Mouse (Mus musculus): ENCODE results near the gene Cdc42ep2.

Cdc42ep2 gene

DNA sequence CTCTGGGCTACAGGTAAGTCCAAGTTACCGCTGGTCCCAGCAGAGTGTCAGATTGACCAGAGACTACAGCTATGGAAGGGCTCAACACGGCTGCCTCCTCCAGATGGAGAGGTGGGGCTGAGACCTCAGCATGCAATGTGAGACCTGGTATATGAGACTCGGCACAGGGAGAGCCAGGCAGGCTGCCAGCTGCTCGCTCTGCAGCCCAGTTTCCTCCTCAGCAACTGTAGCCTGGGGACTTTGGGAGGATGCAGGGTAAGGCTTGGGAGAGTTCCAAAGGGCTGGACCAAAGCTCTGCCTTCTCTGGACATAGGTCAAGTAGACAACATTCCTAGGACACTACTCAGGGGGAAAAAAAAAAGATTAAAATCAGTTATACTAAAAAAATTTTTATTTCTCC lies 15.6 kb upstream of the Cdc42ep2 start:
- DNase-seq: peak; percentile 83

DNA sequence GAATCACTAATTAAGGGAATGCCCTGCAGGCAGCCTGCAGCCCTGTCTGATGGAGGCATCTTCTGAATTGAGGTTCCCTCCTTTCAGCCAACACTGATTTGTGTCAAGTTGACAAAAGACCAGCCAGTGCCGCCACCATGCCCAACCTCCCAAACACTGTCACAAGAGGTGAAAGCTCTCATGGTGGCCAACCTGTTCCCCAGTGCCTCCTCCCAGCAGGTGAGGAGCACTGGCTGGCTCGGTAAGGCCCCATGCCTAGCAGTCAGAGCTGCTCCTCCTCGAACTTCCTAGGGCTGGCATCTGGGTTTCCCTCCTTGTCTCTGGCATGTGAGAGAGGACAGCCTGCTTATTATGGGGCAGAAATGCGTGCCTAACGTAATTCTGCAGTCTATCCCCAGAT lies 15.1 kb upstream of the Cdc42ep2 start:
- no peak for DNase-seq

DNA sequence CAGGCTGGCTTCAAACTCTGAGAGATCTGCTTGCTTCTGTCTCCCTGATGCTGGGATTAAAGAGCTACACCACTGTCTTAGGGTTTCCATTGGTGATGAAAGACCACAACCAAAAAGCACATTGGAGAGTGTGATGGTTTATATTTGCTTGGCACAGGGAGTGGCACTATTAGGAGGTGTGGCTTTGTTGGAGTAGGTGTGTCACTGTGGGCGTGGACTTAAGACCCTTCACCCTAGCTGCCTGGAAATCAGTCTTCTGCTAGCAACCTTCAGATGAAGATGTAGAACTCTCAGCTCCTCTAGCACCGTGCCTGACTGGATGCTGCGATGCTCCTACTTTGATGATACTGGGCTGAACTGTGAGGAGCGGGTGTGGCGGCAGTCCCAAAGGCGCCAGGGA lies 13.9 kb upstream of the Cdc42ep2 start:
- DNase-seq: no peak

DNA sequence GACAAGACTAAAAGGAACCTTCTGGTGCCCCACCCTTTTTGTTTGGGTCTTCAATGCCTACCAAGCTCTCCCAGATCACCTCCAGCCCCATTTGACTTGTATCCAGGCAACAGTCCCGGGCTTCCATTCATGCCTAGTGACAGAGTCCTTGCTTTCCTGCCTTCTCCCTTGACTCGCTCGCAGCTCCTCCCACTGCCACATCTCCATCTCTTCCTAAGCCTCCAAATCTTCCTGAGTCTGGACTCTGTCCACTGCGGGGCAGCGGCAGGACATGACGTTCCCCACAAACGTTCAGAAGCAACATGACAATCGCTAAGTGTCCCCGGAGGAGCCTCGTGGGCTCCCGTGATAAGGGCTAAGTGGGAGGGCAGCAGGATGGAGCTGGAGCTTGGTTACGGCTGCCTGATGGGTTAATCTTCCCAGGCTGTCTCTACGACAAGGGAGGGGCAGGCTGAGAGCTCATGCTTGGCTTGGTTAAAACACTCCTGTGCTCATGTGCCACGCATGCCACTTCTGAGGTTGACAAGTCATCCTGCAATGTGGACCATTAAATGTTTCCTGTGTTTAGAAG lies 13.3 kb upstream of the Cdc42ep2 start:
- no peak for DNase-seq

DNA sequence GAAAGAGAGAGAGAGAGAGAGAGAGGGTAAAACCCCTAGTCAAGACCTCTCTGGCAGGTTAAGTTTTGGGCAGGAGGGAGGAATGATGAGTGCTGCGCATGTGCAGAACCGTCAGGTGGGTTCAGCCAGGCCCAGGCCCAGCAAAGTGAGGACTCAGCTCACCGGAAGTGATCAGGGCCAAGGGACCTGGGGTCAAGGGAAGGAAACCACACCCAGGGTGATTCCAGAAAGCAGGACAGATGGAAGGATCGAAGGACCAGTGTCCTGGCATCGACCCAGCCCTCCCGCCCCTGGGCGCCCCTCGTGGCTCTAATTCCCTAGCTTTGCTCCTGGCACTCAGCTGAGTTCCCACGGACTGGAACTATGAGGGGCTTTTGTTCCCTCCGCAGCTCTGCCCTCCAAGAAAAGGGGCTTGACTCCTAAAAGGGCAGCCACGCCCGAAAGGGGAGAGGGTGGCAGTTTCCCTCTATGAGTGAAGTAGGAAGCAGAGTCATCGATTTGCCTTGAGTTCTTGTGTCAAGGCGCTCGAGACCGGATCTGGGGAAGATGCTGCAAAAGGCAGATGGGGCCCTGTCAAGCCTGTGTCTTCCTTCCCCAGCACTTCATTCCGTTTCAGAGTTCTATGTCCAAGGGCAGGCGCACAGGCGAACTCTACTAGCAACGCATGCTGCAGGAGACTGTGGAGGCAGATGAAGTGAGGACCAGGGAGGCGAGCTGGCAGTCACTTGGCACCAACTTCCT lies 12.6 kb upstream of the Cdc42ep2 start:
- DNase-seq: peak; percentile 44

DNA sequence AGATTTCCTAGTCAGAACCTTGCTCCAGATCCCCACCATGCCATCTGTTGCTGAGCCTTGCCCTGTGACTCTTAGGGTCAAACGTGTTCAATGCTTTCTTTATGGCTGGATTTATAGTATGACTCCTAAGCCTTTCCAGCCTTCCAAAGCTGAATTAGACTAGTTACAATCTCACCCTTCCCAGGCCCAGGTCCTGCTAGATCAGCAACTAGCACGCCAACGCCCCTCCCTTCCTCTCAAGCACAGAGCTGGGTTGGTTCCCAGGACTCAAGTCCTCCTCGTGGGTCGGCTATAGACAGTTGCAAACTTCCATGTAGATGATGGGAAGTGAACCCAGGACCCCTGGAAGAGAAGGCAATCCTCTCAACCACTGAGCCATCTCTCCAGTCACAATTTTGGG lies 11.1 kb upstream of the Cdc42ep2 start:
- DNase-seq: no peak

DNA sequence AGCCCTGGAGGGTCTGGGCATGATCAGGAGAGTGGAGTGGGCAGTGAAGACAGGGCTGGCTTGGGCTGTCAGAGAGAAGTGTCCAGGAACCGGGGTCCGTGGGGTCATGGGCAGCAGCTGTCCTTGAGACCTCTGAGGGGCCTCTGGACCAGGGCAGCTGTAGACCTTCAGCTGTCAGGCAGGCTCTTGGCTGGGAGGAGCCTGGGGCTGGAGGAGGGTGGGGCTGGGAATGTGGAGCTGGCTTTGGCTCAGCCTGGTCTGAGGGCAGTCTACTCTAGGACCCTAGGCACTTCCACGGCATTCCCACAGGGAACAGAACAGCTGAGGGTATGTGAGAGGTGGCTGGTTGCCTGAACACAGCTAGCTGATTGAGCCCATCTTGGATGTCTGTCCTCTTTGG lies 10.7 kb upstream of the Cdc42ep2 start:
- DNase-seq: peak; percentile 72

DNA sequence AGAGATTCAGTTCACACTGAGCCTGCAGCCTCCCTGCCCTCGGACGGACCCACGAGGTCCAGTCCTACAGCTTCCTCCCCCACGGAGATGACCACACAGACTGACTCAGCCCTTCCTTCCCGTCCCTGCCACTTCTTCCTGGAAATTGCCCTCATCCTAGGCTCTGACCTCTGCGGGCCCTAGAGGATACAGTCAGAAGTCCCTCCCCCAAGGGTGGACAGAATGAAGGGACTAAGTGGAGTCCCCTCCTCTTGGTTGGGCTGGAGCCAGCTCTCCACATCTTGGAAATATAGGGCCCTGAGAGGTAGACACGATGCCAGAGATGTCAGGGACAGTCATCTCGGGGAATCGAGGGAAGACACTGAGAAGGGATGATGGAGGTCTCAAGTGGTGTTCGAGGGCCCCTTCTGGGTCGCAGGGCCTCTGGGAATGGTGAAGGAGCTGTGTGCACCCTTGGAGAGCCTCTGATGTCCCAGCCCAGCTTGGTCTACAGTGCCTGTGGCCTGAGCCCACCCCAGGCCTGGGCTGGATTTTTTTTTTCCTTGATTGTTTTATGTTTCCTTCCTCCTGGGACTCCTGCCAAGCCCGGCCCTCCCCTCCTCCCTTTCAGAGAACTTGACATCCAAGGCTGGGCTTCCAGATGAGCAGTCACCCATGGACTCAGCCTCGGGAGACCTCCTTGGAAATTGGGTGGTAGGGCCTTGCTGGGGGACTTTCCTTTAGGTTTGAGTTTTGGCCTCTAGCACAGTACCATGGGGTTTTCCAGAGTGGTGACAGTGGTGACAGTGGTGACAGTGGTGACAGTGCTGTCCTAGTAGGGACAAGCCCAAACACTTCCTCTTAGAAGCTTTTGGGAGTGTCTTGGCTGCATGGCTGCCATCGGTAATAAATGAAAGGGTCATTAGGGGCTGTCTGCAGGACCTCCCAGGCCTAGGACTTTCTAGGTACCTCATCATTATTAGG lies 5.3 kb upstream of the Cdc42ep2 start:
- peak; percentile 83 for DNase-seq

DNA sequence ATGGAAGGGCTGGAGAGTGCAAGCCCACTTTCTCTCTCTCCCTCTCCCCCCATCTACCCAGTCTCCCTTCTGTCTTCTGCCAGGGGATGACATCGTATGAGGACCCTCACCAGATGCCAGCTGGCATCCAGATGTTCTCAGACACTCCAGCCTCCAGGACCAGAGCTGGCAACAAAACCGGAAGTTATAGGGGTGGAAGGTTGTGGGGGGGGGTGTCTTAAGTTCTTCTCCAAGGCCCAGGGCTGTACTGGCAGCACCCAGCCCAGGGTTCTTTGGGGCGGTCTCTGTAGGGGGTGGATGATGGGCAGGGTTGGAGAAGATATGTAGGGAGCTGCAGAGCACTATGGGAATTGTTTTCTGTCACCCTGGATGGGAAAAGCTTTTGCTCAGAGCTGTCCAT lies 3.9 kb upstream of the Cdc42ep2 start:
- DNase-seq: no peak

DNA sequence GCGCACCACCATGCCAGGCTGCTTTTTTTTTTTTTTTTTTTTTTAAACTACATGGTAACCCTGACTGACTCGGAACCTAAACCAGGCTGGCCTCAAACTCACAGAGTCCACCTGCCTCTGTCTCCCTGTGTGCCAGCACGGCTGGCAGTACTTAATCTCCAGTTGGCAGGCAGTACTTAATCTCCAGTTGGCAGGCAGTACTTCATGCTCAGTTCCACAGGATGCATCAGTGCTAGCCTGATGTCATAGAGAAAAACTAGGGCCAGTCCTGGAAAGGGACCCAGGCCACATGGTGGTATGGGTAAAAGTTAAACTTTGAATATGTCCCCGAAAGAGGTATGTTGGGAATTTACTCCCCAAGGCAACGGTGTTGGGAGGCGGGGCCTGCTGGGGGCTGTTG lies 3.5 kb upstream of the Cdc42ep2 start:
- DNase-seq: no peak

DNA sequence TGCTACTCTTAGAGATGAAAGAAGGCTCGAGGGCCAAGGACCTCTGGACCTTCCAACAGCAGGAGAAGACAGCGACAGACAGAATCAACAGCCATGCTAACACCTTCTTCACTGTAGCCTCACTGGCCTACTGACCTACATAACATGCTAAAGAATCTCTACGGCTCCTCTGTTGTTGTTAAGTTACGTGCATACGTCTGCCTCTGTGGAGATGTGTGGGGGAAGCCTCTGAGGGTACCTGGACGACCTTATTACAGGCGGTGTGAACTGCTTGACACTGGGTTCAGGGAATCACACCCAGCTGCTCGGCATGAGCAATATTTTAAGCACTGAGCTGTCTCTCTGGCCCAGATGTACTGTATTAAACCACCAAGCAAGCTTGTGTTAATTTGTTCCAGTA lies 2.9 kb upstream of the Cdc42ep2 start:
- no peak for DNase-seq

DNA sequence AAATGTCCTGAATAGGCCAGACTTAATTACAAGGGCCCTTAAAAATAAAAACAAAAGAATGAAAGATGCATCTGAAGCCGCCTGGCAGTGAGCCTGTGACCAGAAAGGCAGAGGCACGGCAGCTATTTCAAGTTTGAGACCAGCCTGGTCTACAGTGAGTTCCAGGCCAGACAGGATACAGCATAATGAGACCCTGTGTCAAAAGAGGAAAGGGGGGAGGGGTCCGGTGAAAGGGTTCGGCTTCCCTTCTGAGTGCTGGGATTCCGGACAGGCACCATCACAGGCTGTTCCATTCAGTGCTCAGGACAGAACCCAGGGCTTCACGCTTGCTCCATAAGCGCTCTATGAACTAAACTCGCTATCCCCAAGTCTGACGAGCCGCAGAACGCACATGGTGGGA lies 2.4 kb upstream of the Cdc42ep2 start:
- no peak for DNase-seq

DNA sequence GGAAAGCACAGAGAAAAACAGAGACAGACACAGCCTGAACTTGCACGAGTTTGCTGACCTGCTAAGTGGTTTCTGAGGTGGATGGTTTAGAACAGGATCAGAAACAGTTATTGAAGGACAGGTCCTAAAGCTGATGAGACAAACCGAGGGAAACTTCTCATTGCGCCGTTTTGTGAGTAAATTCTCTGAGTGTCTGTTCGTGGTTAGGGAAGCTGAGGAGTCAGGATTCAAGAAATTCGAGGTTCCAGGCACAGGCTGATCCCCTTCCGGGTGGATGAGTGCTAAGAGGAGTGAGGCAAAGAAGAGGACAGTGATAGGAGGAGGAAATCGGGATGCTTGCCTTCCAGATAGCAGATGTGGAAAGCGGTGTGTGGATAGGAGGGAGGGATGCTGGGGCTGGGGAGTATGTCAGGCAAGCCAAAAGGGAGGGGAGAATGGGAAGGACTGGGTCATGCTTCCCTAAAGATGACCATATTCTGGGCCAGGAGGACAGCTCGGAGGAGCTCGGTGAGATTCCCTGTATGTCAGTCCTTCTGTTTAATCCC lies 767 bp upstream of the Cdc42ep2 start:
- no peak for DNase-seq

DNA sequence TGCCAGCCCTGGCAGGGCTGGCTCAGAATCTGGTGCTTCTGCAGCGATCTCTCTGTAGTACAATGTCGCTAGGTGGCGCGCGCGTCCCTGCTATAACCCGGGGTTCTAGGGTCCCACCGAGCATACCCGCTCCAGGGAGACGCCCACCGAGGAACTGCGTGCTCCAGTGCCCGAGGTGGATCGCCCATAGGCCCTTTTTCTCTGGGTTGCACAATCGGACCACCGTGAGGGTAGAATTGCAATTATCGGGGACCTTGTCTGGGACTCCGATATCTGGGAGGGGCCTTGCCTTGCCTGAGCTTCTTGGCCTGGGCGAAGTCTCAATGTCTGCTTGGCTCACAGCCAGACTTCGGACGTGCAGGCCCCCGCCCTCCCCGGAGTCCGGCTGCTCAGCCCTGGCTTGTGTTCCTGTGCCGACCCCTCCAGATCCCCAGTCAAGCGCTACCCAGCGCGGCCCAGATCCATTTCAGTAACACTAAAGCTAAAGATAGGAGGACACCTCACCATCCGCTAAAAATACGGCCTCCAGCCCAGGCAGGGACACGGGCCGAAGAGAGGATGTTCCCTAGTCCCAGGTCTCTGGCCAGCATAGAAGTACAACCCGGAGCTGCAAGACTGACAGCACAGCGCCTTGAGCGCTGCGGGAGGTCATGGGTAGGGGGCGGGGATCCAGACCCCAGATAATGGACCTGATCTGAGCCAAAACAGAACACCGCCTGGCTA lies 465 bp downstream of the Cdc42ep2 start:
- peak; percentile 98 for DNase-seq

DNA sequence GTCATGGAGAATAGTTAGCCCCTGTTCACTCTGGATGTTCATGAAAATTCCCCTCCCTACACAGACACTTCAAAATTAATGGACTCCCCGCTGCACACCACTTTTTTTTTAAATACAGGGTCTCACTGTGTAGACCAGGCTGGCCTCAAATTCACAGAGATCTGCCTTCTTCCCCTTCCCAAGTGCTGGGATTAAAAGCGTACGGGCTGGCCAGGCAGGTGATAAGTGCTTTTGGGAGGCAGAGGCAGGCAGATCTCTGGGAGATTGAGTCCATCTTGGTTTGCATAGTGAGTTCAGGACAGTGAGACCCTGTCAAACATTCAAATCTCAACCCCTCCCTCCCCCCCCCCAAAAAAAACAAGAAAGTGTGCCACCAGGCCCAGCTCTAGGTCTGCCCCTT lies 1.7 kb downstream of the Cdc42ep2 start:
- no peak for DNase-seq

DNA sequence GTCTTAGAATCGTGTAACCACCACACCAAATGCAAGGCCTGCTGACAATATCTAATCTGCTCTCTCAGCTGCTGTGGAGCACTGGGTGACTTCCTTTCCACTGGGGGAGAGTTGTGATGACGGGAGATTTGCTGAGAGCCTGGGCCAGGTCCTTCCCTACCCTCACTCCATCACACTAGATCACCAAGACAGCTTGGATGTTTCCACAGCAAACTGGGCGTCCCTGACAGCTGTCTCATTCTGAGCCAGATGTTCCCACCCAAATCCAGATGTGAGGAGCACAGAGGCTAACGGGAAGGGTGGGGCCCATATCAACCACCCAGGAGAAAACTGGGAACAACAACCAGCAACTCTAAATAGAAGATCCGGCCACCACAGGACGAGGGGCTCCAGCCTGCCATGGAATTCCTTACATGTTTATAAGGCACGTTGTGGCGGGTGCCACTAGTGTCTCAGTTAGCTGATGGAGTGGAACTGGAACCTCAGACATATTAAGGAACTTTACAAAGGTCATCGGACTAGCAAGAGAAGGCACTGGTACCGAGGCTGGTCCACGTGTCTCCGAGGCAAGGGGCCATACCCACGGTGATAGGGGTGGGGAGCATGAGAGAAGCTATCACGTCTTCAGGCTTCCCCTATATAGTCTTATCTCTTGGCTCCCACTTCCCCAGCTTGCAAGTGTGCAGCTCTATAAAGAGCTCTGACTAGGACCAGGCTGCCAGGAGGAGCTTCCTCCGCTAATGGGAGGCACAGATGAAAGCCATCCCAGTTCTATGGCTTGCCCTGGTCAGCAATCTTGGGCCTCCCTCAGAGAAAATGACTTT lies 2.3 kb downstream of the Cdc42ep2 start:
- peak; percentile 38 for DNase-seq

DNA sequence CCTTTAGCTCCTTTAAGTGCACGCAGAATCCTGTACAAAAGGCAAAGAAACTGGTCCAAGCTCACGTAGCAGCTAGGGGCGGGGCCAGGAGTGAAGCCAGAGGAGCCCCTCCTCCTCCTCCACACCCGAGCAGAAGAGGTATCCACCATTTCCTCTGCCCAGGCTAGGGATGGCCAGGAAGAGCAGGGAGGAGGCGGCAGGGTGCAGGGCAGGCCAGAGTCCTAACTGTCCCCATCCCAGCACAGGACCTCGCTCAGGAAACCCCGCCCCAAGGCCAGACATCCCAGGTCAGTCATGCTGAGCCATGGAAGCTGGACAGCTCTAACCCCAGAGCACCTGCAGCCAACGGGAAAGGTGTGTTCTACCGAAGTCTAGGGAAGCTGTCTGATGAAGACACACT lies 2.9 kb downstream of the Cdc42ep2 start:
- DNase-seq: no peak

DNA sequence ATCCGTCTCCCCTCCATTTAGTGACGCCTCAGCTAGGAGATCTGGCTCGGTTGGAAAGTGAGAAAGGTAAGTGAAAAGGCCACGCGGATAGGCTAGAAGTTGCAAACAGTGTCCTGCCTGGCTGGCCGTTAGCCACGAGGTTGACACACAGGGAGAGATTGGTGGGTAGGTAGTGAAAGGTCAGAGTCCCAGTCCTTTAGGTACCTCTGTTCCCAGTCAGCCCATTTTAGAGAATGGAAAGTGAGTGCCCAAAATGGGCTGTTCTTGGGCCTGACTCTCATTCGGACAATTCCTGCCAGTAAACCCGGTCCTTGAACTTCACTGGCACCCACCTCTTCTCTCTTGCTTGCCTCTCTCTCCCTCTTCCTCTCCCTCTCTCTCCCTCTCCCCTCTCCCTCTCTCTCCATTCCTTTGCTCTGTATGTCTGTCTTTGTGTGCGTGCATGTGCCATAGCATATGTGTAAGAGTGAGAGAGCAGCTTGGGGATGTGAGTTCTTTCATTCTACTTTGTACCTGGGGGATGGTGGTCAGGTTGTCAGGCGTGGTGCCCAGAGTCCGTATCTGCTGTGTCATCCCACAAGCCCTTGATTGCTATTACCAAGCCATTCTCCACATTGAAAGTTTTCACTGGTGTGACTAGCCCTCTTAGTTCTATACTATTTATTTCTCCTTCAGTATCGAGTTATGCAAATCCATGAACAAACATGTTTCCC lies 11.5 kb downstream of the Cdc42ep2 start, which contains the start of gene Dpf2:
Gene Dpf2 (minus strand): TSS at position 4 of the 713 bp plus-strand sequence.
- no peak for DNase-seq

DNA sequence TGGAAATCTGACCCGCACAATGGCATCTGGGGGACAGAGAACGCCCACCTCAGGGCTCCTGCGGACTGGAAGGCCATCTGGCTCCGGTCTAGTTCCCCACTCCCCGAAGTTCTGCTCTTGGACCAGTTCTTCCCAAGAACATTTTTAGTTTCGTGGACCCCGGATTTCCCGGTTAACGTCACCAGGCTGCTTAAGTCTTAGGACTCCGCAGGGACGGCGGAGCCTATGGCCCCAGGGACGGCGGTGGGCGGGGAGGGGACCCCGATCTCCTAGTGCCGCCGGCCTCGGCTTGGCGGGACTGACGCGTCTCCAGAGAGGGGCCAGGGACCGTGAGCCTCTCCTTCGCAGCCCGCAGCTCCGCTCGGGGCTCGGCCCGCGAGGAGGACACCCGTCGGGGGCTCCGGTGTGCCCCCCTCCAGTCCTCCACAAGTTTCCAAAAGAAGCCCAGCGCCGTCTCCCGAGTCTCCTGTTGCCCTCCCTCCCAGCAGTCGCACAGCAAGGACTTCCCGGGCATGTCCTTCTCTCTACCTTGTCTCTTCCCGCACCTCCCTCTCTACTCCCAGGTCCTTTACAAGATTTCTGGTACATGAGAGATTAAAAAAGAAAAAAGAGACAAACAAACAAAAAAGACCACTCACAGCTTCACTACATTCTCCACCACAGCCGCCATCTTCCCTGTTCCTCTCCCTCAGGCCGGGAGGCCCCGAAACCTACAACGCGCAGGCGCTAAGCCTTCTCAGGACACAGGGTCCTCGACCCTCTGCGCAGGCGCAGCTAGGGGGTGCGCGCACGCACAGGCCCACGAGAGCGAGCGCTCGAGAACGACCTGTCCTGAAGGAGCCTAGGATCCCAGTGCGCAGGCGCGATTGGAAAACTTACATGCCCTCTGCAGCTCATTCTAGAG lies 12.3 kb downstream of the Cdc42ep2 start:
- peak; percentile 99 for DNase-seq
